Mouse (Mus musculus): ENCODE measurements around the gene Tspan10. TPM values are rescaled to one million over a fixed set of nuclear protein-coding genes. Genes with fewer than 3 reads are reported as not detected.
A peak's percentile ranks its signal among the peaks of the same experiment; 100 is the strongest.

Tspan10 gene
- polyA plus RNA-seq, 1 experiment from 2014 or later = not detected

DNA sequence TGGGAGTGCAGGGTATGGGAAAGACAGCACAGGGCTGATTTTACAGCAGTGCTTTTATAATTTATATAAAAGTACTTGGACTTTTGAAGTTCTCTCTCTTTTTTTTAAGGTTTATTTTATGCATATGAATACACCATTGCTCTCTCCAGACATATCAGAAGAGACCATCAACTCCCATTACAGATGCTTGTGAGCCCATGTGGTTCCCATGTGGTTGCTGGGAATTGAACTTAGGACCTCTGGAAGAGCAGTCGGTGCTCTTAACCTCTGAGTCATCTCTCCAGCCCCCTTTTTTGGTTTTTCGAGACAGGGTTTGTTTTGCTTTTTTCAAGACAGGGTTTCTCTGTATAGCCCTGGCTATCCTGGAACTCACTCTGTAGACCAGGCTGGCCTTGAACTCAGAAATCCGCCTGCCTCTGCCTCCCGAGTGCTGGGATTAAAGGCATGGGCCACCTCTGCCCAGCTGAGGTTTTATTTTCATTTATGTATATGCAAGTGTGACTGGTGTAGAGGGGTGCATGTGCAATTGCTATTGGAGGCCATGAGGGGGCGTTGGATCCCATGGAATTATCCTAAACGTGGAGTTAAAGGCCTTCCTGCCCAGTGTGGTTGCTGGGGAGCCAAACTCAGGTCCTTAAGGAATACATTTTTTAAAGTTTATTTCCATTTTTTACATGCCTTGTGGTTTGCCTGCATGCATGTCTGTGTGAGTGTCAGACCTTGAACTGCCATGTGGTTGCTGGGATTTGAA is 16.6 kb downstream of the Tspan10 start:
- H3K4me3 ChIP-seq (ENCODE audit: low read depth, low read length) = peak overlapping the region; percentile 83
- no peaks in the 10 kb centered on the region for H3K27me3 ChIP-seq (ENCODE audit: control insufficient read depth, insufficient read depth, low read depth, low read length)
- WGBS (ENCODE audit: insufficient replicate concordance) = 34% methylated on average over 6 of the region's 6 CpGs
- peaks cover 39% of the 10 kb centered on the region for H3K4me1 ChIP-seq (ENCODE audit: control insufficient read depth, low read depth, low read length)
- H3K27ac ChIP-seq (ENCODE audit: low read length) = peak overlapping the region; percentile 87; the same call in 1 of the 2 replicates
- peak overlapping the region; percentile 85 for H3K9ac ChIP-seq (ENCODE audit: low read depth, low read length)
- no peak for ATAC-seq (ENCODE audit: low read depth)
- no peaks in the 10 kb centered on the region for H3K9me3 ChIP-seq (replicated peaks; ENCODE audit: control insufficient read depth, low read length)
- H3K4me2 ChIP-seq (ENCODE audit: low read depth, low read length) = peak overlapping the region; percentile 92
- peaks cover 8% of the 10 kb centered on the region for H3K36me3 ChIP-seq (ENCODE audit: control insufficient read depth, insufficient read depth)

DNA sequence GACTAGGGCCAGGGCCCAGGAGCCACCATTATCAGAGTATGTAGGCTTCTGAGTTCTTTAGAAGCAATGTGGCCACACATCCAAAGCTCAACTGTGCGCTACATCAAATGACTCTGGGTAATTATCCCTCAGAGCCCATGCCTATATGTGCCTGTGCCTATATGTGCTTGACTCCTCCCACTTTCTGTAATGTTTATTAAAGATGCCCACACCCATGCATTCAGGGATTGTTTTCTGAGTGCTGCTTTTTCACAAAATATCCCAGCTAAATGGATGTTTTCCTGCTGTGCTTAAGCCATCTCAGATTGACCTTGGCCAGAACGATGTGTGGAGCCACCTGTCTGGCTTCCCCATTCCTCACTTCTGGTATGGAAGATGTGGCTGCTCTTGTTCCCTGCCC is 21.1 kb downstream of the Tspan10 start:
- Histone ChIP-seq H3K36me3 (ENCODE audit: control insufficient read depth, insufficient read depth) (peaks cover 8% of the 10 kb centered on the region), H3K27me3 (ENCODE audit: control insufficient read depth, insufficient read depth, low read depth, low read length) (no peaks in the 10 kb centered on the region), H3K4me2 (ENCODE audit: low read depth, low read length) (no peak overlapping the region), H3K9me3 (replicated peaks; ENCODE audit: control insufficient read depth, low read length) (no peaks in the 10 kb centered on the region), H3K27ac (ENCODE audit: low read length) (no peak overlapping the region), H3K4me3 (ENCODE audit: low read depth, low read length) (no peak overlapping the region), H3K4me1 (ENCODE audit: control insufficient read depth, low read depth, low read length) (peaks cover 30% of the 10 kb centered on the region), H3K9ac (ENCODE audit: low read depth, low read length) (no peak overlapping the region)
- WGBS (ENCODE audit: insufficient replicate concordance) = 80% methylated on average over 2 of the region's 2 CpGs
- no peak for ATAC-seq (ENCODE audit: low read depth)

DNA sequence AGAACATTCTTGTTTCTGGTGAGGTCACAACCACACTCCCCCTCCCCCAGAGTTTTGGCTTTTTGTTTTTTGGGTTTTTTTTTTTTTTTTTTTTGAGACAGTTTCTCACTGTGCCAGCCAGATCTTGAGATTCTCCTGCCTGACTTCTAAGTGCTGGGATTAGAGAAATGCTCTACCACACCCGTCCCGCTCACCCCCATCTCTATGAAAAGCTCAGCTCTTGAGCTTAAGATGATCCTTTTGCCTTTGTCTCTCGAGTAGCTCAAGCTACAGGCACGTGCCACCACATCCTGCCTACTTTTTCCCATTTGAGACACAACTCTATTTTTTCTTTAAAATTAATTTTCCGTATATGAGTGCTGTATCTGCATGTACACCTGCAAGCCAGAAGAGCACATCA is 21.9 kb downstream of the Tspan10 start:
- H3K27ac ChIP-seq (ENCODE audit: low read length) = no peak overlapping the region
- H3K4me1 ChIP-seq (ENCODE audit: control insufficient read depth, low read depth, low read length) = peaks cover 26% of the 10 kb centered on the region
- H3K9ac ChIP-seq (ENCODE audit: low read depth, low read length) = no peak overlapping the region
- H3K9me3 ChIP-seq (replicated peaks; ENCODE audit: control insufficient read depth, low read length) = no peaks in the 10 kb centered on the region
- H3K4me3 ChIP-seq (ENCODE audit: low read depth, low read length) = no peak overlapping the region
- H3K27me3 ChIP-seq (ENCODE audit: control insufficient read depth, insufficient read depth, low read depth, low read length) = no peaks in the 10 kb centered on the region
- WGBS (ENCODE audit: insufficient replicate concordance) = 72% methylated on average over 5 of the region's 5 CpGs
- no peak for ATAC-seq (ENCODE audit: low read depth)
- no peak overlapping the region for H3K4me2 ChIP-seq (ENCODE audit: low read depth, low read length)
- H3K36me3 ChIP-seq (ENCODE audit: control insufficient read depth, insufficient read depth) = peaks cover 10% of the 10 kb centered on the region

DNA sequence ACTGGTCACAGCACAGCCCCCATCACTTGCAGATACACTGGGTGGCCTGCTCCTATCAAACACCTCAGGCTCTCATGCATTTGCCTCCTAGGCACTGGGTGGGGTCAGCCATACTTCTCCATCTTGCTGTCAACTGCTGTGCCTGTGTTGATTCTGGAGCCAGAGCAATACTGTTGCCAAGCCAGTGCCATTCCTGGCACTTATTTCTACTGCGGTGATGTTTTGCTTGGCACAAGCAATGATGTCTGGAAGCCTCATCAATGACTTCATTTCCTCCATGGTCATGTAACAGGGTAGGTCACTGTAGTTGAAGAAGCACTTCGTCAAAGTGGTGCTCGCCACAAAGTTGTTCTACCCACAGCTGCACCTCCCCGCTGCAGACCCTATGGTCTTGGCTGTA is 23.1 kb downstream of the Tspan10 start:
- Histone ChIP-seq H3K4me2 (ENCODE audit: low read depth, low read length) (no peak overlapping the region), H3K27me3 (ENCODE audit: control insufficient read depth, insufficient read depth, low read depth, low read length) (no peaks in the 10 kb centered on the region), H3K4me1 (ENCODE audit: control insufficient read depth, low read depth, low read length) (peaks cover 23% of the 10 kb centered on the region), H3K9ac (ENCODE audit: low read depth, low read length) (no peak overlapping the region), H3K4me3 (ENCODE audit: low read depth, low read length) (no peak overlapping the region), H3K27ac (ENCODE audit: low read length) (no peak overlapping the region), H3K36me3 (ENCODE audit: control insufficient read depth, insufficient read depth) (peaks cover 14% of the 10 kb centered on the region), H3K9me3 (replicated peaks; ENCODE audit: control insufficient read depth, low read length) (no peaks in the 10 kb centered on the region)
- WGBS (ENCODE audit: insufficient replicate concordance) = 72% methylated on average over 4 of the region's 4 CpGs
- ATAC-seq (ENCODE audit: low read depth) = no peak

DNA sequence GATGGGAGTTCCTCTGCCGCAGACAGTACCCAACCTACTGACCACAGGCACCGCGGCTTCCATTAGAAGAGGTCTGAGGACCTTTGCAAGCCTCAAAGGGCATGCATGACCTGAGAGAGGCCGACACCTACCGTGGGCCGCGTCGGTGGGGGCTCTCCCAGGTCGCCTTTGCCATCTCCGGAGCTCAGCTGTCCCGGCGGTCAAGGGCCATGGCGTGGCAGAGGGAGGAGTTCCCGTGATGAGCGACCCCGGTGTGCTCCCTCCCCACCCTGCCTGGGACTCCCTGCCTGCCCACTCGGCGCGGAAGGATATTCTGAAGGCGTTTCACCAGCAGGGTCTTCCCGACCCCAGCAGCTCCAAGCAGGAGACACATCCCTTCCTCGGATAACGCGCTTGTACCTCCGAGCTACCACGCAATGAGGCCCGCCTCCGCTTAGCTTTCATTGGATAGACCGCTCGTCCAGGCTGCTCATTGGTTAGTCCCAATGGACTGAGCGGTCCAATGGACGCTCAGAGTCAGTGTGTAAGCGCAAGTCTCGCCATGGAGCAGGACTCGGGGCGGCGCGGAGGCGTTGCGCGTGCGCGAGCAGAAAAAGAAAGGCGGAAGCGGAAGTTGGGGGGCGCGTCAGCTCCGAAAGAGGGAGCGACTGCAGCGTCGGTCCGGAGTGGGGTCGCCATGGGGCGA is 24.7 kb downstream of the Tspan10 start, which contains the start of gene Arl16:
Arl16 (minus strand) TSS at position 557 of the 685 bp plus-strand sequence.
- H3K9me3 ChIP-seq (replicated peaks; ENCODE audit: control insufficient read depth, low read length) = no peaks in the 10 kb centered on the region
- H3K4me3 ChIP-seq (ENCODE audit: low read depth, low read length) = peak within 1 kb of the TSS; percentile 96
- ATAC-seq (ENCODE audit: low read depth) = peak; percentile 100
- no peaks in the 10 kb centered on the region for H3K27me3 ChIP-seq (ENCODE audit: control insufficient read depth, insufficient read depth, low read depth, low read length)
- H3K27ac ChIP-seq (ENCODE audit: low read length) = peak within 1 kb of the TSS; percentile 75
- WGBS (ENCODE audit: insufficient replicate concordance) = under 1% methylated on average over 46 of the region's 54 CpGs
- H3K4me1 ChIP-seq (ENCODE audit: control insufficient read depth, low read depth, low read length) = peaks cover 23% of the 10 kb centered on the region
- peak within 1 kb of the TSS; percentile 91 for H3K9ac ChIP-seq (ENCODE audit: low read depth, low read length)
- peaks cover 18% of the 10 kb centered on the region for H3K36me3 ChIP-seq (ENCODE audit: control insufficient read depth, insufficient read depth)
- H3K4me2 ChIP-seq (ENCODE audit: low read depth, low read length) = peak within 1 kb of the TSS; percentile 94

DNA sequence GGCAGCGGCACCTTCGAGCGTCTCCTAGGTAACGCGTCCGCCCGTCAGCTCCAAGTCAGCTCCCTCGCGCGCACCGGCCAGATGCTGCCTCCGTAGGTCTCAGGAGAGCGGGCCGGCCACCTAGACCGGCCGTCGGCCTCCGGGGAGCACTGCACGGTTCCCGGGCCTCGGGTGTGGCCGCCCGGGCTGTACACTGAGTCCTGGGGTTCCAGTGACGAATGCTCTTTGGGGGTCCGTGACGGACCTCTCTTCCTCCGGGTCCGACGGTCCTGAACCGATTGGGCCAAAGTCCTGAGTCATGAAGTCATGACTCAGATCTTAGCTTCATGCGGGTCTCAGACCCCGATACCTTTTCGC is 25.3 kb downstream of the Tspan10 start:
- Histone ChIP-seq H3K4me1 (ENCODE audit: control insufficient read depth, low read depth, low read length) (peaks cover 23% of the 10 kb centered on the region), H3K9me3 (replicated peaks; ENCODE audit: control insufficient read depth, low read length) (no peaks in the 10 kb centered on the region), H3K27me3 (ENCODE audit: control insufficient read depth, insufficient read depth, low read depth, low read length) (no peaks in the 10 kb centered on the region), H3K9ac (ENCODE audit: low read depth, low read length) (peak overlapping the region; percentile 91), H3K27ac (ENCODE audit: low read length) (peak overlapping the region; percentile 75), H3K36me3 (ENCODE audit: control insufficient read depth, insufficient read depth) (peaks cover 18% of the 10 kb centered on the region), H3K4me2 (ENCODE audit: low read depth, low read length) (peak overlapping the region; percentile 94), H3K4me3 (ENCODE audit: low read depth, low read length) (peak overlapping the region; percentile 96)
- under 1% methylated on average over 33 of the region's 33 CpGs for WGBS (ENCODE audit: insufficient replicate concordance)
- peak; percentile 46 for ATAC-seq (ENCODE audit: low read depth)

DNA sequence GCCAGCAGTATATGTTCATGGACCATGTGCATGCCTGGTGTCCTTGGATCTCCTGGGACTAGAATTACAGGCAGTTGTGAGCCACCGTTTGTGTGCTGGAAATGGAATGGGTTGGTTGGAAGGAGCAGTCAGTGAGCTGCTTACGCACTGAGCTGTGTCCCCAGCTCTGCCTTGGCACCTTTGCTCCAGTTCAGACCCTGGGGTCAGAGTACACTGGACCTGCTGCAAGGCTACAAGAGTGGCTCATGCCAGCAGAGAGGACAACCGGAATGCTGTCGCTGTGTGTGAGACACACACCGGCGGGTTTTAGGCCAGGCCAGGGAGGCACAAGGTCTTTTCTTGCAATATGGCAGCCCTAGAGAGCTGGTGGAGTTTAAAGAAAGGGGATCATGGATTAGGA is 29.6 kb downstream of the Tspan10 start:
- no peak overlapping the region for H3K27ac ChIP-seq (ENCODE audit: low read length)
- no peak for ATAC-seq (ENCODE audit: low read depth)

DNA sequence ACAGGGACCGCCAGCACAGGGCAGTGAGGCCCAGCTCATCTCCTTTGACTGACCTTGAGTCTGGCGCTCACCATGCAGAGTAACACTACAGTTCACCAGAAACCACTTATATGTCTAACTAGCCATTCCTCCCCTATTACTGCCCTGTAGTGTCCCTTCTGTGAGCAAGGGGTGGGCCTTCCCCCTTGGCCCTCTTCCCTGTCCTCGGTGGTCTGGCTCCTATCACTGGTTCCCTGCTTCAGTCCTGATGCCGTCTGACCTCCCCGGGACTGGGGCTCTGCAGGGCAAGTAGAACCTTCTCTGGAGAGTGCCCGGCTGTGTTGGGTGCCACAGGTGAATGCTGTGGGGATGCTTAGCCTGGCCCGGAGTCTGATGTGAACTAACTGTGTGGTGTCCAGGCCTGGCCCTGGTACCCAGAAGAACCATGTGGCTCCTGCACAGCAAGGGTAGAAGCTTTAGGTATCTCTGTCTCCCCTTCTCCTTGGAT is 41.0 kb downstream of the Tspan10 start:
- no peak for ATAC-seq (ENCODE audit: low read depth)
- Histone ChIP-seq H3K36me3 (ENCODE audit: control insufficient read depth, insufficient read depth) (peaks cover 48% of the 10 kb centered on the region), H3K4me3 (ENCODE audit: low read depth, low read length) (peak overlapping the region; percentile 95), H3K27ac (ENCODE audit: low read length) (peak overlapping the region; percentile 65), H3K9me3 (replicated peaks; ENCODE audit: control insufficient read depth, low read length) (no peaks in the 10 kb centered on the region), H3K4me1 (ENCODE audit: control insufficient read depth, low read depth, low read length) (peaks cover 26% of the 10 kb centered on the region), H3K4me2 (ENCODE audit: low read depth, low read length) (peak overlapping the region; percentile 89), H3K27me3 (ENCODE audit: control insufficient read depth, insufficient read depth, low read depth, low read length) (no peaks in the 10 kb centered on the region), H3K9ac (ENCODE audit: low read depth, low read length) (peak overlapping the region; percentile 84)
- 87% methylated on average over 7 of the region's 7 CpGs for WGBS (ENCODE audit: insufficient replicate concordance)

More for the DNA sequence above, 29.6 kb downstream of the Tspan10 start:
- H3K4me1 ChIP-seq (ENCODE audit: control insufficient read depth, low read depth, low read length) = peaks cover 11% of the 10 kb centered on the region
- H3K9me3 ChIP-seq (replicated peaks; ENCODE audit: control insufficient read depth, low read length) = no peaks in the 10 kb centered on the region
- H3K36me3 ChIP-seq (ENCODE audit: control insufficient read depth, insufficient read depth) = peaks cover 40% of the 10 kb centered on the region
- no peaks in the 10 kb centered on the region for H3K27me3 ChIP-seq (ENCODE audit: control insufficient read depth, insufficient read depth, low read depth, low read length)
- no peak overlapping the region for H3K4me3 ChIP-seq (ENCODE audit: low read depth, low read length)
- H3K4me2 ChIP-seq (ENCODE audit: low read depth, low read length) = no peak overlapping the region
- H3K9ac ChIP-seq (ENCODE audit: low read depth, low read length) = no peak overlapping the region
- 80% methylated on average over 6 of the region's 6 CpGs for WGBS (ENCODE audit: insufficient replicate concordance)

Data from liver, embryonic 16.5 days (tissue).